Mouse (Mus musculus): ENCODE results near the gene Msantd2. TPM values are rescaled to one million over a fixed set of nuclear protein-coding genes. Genes with fewer than 3 reads are reported as not detected.

Gene Msantd2
- 22.5 TPM for polyA plus RNA-seq (2015; fragmentation: Illumina TruSeq; extraction: RNeasy Lipid Tissue Mini Kit (QIAGEN cat#74804); ENCODE audit: low read depth, low replicate concordance)

DNA sequence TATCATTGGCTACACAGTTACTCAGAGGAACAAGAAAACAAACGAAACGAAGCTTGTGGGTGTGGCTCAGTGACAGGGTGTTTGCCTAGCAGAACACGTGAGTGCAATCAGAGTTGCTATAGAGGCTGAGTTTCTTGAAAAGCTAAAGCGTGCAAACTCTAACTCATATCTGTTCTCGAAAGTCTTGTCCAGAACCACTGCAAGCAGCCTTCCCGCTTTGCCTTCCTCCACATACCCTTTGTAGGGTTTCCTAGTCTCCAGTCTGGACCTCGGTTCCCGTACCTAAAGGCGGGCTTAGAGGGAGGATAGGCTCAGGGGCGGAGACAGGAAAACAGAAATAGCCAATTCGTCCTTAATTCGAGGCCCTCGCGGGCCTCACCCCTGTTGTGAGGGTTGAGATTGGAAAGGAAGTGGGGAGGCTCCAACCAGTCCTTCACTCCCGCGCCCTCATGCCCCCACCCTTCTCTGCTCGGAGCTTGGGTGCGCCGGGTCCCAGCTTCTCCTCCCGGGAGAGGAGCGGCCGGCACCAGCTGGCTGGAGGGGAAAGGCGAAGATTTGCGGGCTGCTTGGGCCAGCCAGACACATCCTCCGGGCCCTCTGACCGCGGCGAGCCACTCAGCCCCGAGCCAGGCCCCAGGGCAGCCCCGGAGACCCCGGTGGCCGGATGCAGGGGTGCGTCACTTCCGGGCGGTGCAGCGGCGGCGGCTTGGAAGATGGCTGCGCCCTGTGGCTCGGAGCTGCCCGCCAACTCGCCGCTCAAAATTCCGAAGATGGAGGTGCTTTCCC, at the start of gene Msantd2:
Gene Msantd2 (plus strand): TSS at position 709 of the 786 bp plus-strand sequence.

DNA sequence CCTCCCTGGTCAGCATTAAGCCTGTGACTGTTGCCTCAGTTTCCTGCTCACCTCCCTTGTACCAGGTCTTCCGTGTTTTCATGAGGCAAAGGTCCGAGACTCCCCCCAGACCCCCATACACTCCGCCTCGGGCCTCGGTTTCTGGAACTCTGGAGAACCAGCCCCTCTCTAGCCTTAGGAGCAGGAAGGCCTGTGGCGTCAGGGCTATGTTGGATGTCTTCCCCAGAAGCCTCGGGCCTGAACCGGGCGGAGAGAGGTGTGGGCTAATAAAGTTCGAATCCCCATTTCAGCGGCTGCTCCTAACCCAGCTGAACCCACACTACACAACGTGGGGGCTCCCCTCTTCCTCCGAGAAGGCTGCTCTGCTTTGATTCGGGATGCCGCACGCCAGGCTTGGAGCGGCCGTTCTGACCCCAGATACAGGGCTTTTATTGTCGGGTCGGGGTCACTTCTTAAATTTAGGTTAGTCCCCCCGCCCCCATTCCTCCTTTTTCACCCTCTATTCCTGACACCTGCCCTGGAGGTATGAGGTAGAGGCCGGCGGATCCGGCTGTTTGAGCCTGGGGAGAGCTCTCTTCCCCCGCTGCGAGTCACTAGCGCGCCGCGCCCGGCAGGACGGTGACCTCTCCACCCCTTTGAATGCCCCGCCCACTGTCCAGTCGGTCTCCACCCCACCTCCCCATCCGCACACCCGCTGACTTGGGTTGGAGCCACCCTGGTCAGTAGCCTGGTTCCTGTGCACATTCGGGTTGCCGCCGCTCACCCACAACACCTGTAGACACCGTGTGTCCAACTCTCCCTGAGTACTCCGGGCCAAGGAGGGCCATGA, 38.5 kb downstream of the Msantd2 start, which contains the start of gene Esam:
Gene Esam (plus strand): TSS at position 683 of the 829 bp plus-strand sequence.

DNA sequence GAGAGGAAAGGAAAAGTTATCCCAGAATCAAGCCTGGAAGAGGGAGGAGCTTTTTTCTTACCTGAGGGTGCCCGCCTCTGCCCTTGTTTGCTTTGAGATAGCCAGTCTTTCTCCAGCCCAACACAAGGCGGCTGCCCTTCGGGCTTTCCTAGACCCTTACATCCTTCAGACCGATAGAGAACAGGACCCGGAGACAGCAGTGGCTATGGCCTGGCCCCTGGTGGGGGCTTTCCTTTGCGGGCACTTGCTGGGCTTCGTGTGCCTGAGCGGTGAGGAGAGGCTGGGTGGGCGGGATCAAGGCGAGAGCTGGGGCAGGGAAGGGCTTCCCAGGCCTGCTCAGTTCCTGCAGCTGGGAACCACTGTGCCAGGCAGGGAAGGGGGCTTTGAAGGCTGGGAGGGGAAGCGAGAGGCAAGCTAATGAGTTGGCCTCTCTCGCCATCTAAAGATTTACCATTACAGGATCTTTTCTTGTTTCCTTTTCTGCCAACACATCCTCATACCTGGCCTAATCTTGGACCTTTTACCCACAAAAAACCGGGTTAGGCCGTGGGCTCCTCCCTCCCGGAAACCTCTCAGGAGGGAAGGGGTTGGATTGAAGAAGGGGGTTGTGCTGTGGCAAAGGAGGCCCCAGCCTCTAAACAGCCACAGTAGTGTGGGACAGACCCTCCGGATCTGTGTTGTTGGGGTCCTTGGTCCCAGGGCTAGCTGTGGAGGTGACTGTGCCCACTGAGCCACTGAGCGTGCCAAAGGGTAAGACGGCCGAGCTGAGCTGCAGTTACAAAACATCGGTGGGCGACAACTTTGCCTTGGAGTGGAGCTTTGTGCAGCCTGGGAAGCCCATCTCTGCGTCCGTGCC, 50.3 kb downstream of the Msantd2 start, which contains the start of gene Vsig2:
Gene Vsig2 (plus strand): TSS at position 86 of the 856 bp plus-strand sequence.

DNA sequence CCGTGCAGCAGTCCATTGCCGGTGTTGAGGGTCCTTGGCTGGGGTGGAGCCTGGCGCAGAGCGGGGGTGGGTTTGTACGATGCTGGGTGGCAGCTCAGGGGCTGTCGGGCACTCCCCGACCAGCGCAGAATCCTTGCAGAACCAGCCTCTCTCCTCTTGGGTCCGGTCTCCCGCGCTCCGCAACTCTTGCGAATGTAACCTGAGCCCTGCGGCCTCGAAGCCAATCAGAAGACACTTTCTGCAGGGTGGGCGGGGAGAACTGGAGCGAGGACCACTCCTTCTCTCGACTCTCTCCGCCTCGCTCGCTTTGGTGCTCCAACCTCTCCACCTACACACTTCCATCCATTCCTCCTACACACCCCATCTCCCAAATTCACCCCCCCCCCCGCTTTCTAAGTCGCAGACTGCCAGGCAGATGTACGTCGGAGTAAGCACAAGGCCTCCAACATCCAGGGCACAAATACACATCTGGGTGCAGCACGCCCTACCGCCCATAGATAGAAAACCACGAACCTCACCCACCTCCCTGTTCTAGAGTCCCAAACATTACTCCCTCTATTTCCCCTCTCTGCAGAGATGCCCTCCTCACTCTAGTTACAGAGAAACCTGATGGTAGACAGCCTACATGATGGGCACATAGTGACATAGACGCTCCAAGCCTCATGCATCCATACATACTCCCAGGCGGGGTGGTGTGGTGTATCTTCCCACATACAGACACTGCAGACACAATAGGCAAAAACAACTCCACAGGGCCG, 63.6 kb downstream of the Msantd2 start, which contains the start of gene Nrgn:
Gene Nrgn (minus strand): TSS at position 369 of the 758 bp plus-strand sequence.

DNA sequence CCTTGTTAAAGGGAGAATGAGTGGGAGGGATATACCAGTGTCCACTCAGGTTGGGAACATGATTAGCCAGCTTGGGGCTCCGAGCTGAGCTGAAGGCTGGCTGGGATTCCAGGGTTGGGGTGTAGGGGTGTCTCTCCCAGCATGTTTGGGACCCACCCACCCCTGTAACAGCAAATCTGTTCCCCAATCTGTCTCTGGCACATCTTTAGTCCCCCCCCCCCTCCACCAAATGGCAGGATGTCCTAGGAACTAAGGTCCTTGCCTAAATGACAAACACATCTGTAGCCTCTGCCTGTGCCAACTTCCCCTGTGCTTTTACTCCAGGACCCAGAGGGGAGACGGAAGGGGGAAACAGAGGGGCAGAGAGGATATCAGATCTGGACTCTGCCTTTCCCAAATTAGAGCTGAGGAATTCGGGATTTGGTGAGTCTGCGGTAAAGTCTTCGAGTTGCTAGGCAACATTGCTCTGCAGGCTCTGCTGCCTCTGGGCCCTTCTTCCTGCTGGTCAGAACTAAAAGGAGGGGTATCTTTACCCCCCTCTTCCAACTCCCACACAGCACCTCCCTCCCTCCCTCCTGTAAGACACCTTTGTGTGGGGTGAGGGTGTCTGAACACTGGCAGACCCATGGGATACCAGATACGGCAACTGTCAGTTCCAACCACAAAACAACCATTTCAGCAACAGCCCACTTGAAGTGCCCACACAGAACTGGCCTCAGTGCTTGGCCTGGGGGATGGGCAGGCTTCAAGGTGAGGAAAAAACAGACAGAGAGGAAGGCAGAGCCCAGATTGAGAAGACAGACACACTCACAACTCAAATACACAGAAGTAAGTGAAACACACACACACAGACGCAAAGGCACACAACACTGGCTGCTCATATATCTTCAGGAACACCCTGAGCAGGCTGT, 66.0 kb downstream of the Msantd2 start, which contains the start of gene Siae:
Gene Siae (plus strand): TSS at position 861 of the 911 bp plus-strand sequence.

Other genes with a start within 250 kb of the Msantd2 start
- 2.3 TPM for gene Slc37a2, start 233.6 kb upstream of the Msantd2 start, polyA plus RNA-seq (2015; fragmentation: Illumina TruSeq; extraction: RNeasy Lipid Tissue Mini Kit (QIAGEN cat#74804); ENCODE audit: low read depth, low replicate concordance)
- 1.9 TPM for gene Ccdc15, start 140.9 kb upstream of the Msantd2 start, polyA plus RNA-seq (2015; fragmentation: Illumina TruSeq; extraction: RNeasy Lipid Tissue Mini Kit (QIAGEN cat#74804); ENCODE audit: low read depth, low replicate concordance)
- gene Hepacam, start 122.0 kb upstream of the Msantd2 start, polyA plus RNA-seq (2015; fragmentation: Illumina TruSeq; extraction: RNeasy Lipid Tissue Mini Kit (QIAGEN cat#74804); ENCODE audit: low read depth, low replicate concordance): 63.0 TPM
- 3.5 TPM for gene Robo4, start 87.4 kb upstream of the Msantd2 start, polyA plus RNA-seq (2015; fragmentation: Illumina TruSeq; extraction: RNeasy Lipid Tissue Mini Kit (QIAGEN cat#74804); ENCODE audit: low read depth, low replicate concordance)
- gene Robo3, start 56.1 kb upstream of the Msantd2 start, polyA plus RNA-seq (2015; fragmentation: Illumina TruSeq; extraction: RNeasy Lipid Tissue Mini Kit (QIAGEN cat#74804); ENCODE audit: low read depth, low replicate concordance): 18.1 TPM
- gene Esam, start 38.8 kb downstream of the Msantd2 start, polyA plus RNA-seq (2015; fragmentation: Illumina TruSeq; extraction: RNeasy Lipid Tissue Mini Kit (QIAGEN cat#74804); ENCODE audit: low read depth, low replicate concordance): 23.7 TPM
- 5.3 TPM for gene Vsig2, start 49.9 kb downstream of the Msantd2 start, polyA plus RNA-seq (2015; fragmentation: Illumina TruSeq; extraction: RNeasy Lipid Tissue Mini Kit (QIAGEN cat#74804); ENCODE audit: low read depth, low replicate concordance)
- 1,626 TPM for gene Nrgn, start 63.6 kb downstream of the Msantd2 start, polyA plus RNA-seq (2015; fragmentation: Illumina TruSeq; extraction: RNeasy Lipid Tissue Mini Kit (QIAGEN cat#74804); ENCODE audit: low read depth, low replicate concordance)
- 19.7 TPM for gene Siae, start 66.4 kb downstream of the Msantd2 start, polyA plus RNA-seq (2015; fragmentation: Illumina TruSeq; extraction: RNeasy Lipid Tissue Mini Kit (QIAGEN cat#74804); ENCODE audit: low read depth, low replicate concordance)
- gene Spa17, start 124.4 kb downstream of the Msantd2 start, polyA plus RNA-seq (2015; fragmentation: Illumina TruSeq; extraction: RNeasy Lipid Tissue Mini Kit (QIAGEN cat#74804); ENCODE audit: low read depth, low replicate concordance): 9.7 TPM
- gene Tbrg1, start 168.0 kb downstream of the Msantd2 start, polyA plus RNA-seq (2015; fragmentation: Illumina TruSeq; extraction: RNeasy Lipid Tissue Mini Kit (QIAGEN cat#74804); ENCODE audit: low read depth, low replicate concordance): 69.8 TPM
- not detected for gene Panx3, start 179.9 kb downstream of the Msantd2 start, polyA plus RNA-seq (2015; fragmentation: Illumina TruSeq; extraction: RNeasy Lipid Tissue Mini Kit (QIAGEN cat#74804); ENCODE audit: low read depth, low replicate concordance)
- gene Olfr160, start 226.9 kb downstream of the Msantd2 start, polyA plus RNA-seq (2015; fragmentation: Illumina TruSeq; extraction: RNeasy Lipid Tissue Mini Kit (QIAGEN cat#74804); ENCODE audit: low read depth, low replicate concordance): not detected

Measured in brain, adult 10 weeks (tissue).